Mouse (Mus musculus) brain, embryonic 14.5 days (tissue): ENCODE results near the gene Ms4a2. TPM values are rescaled to one million over a fixed set of nuclear protein-coding genes. Genes with fewer than 3 reads are reported as not detected.
A peak's percentile ranks its signal among the peaks of the same experiment; 100 is the strongest.

ENCODE experiments used
- DNase-seq: peaks from one replicate; pipeline ENCODE4 v3.0.0-alpha.2; 2011; ENCODE audit warnings: low read depth
- CTCF ChIP-seq: fragments of 200-500 bp; IDR thresholded peaks from 2 replicates; pipeline ENCODE4 v1.5.1; 2012; ENCODE audit warnings: inconsistent platforms, mild to moderate bottlenecking, moderate library complexity, borderline replicate concordance; ENCODE audit not compliant: insufficient read depth, insufficient read length; ENCODE audit errors: extremely low read depth
- POLR2A ChIP-seq: fragments of 200-500 bp; IDR thresholded peaks from 2 replicates; pipeline ENCODE4 v1.6.1; 2012; ENCODE audit warnings: mild to moderate bottlenecking, inconsistent platforms, borderline replicate concordance; ENCODE audit not compliant: poor library complexity, insufficient read depth, insufficient read length, severe bottlenecking; ENCODE audit errors: extremely low read depth
- polyA plus RNA-seq: library from polyadenylated mRNA; depleted of rRNA; stranded (reverse); fragments of >200 nt; gene quantifications from 2 replicates; pipeline ENCODE4 v1.2.3, GENCODE M21; 2012

Ms4a2 gene
- polyA plus RNA-seq, 1 experiment: 0.14 TPM

GRCm38 (mm10) chr19:11624800-11625199 is 1.3 kb upstream of the Ms4a2 start:
- no peak for DNase-seq
- no peak for TF ChIP-seq POLR2A
- TF ChIP-seq CTCF: no peak

- DNase-seq: no peak
- TF ChIP-seq CTCF (no peak), POLR2A (no peak)
These were observed 5.5 kb downstream of the Ms4a2 start for GRCm38 (mm10) chr19:11617983-11618382.

GRCm38 (mm10) chr19:11614805-11615204 is 8.7 kb downstream of the Ms4a2 start:
- DNase-seq: no peak
- TF ChIP-seq POLR2A: no peak
- TF ChIP-seq CTCF: no peak

- no peak for DNase-seq
- no peak for TF ChIP-seq POLR2A
- no peak for TF ChIP-seq CTCF
These were observed 9.6 kb downstream of the Ms4a2 start for GRCm38 (mm10) chr19:11613776-11614443.

GRCm38 (mm10) chr19:11613084-11613483 is 10.4 kb downstream of the Ms4a2 start:
- TF ChIP-seq CTCF (no peak), POLR2A (no peak)
- DNase-seq: no peak

- TF ChIP-seq CTCF (no peak), POLR2A (no peak)
- no peak for DNase-seq
These were observed 11.2 kb downstream of the Ms4a2 start for GRCm38 (mm10) chr19:11612293-11612692.

- DNase-seq: peak; percentile 78
- TF ChIP-seq POLR2A: no peak
- TF ChIP-seq CTCF: peak; percentile 54; the same call in 1 of the 2 replicates
These were observed 12.0 kb downstream of the Ms4a2 start for GRCm38 (mm10) chr19:11611541-11611945.

- peak; percentile 52 for DNase-seq
These were observed 15.3 kb downstream of the Ms4a2 start for GRCm38 (mm10) chr19:11608172-11608571.

GRCm38 (mm10) chr19:11604603-11605002 is 18.9 kb downstream of the Ms4a2 start, which contains the start of gene Ms4a6d:
Ms4a6d (minus strand) TSS chr19:11604849.
- no peak for TF ChIP-seq POLR2A
- TF ChIP-seq CTCF: no peak
- no peak for DNase-seq

More at GRCm38 (mm10) chr19:11608172-11608571, 15.3 kb downstream of the Ms4a2 start:
- peak; percentile 70 for TF ChIP-seq CTCF
- TF ChIP-seq POLR2A: no peak

GRCm38 (mm10) chr19:11602026-11602425 is 21.5 kb downstream of the Ms4a2 start:
- peak; percentile 5 for DNase-seq
- no peak for TF ChIP-seq POLR2A
- TF ChIP-seq CTCF: peak; percentile 23; the same call in 1 of the 2 replicates

GRCm38 (mm10) chr19:11601349-11601748 is 22.2 kb downstream of the Ms4a2 start:
- TF ChIP-seq CTCF (no peak), POLR2A (no peak)
- no peak for DNase-seq

- DNase-seq: no peak
- no peak for TF ChIP-seq POLR2A
- no peak for TF ChIP-seq CTCF
These were observed 33.5 kb downstream of the Ms4a2 start for GRCm38 (mm10) chr19:11589891-11590449.

GRCm38 (mm10) chr19:11589205-11589604 is 34.3 kb downstream of the Ms4a2 start:
- DNase-seq: no peak
- no peak for TF ChIP-seq POLR2A
- no peak for TF ChIP-seq CTCF
